Mouse (Mus musculus) kidney, adult 2 months (tissue): ENCODE data around the gene Pop5. TPM values are rescaled to one million over a fixed set of nuclear protein-coding genes. Genes with fewer than 3 reads are reported as not detected.

ENCODE experiments used
- DNase-seq: peaks from one replicate; pipeline ENCODE4 v3.0.0; 2021
- H3K27ac ChIP-seq: fragments of 200-500 bp; 2 replicates; pipeline ENCODE4 v1.5.1; 2012; ENCODE audit warnings: low read depth, low read length, control low read depth, inconsistent platforms; ENCODE audit not compliant: insufficient read depth
- H3K27me3 ChIP-seq: fragments of 200-500 bp; replicated peaks from 2 replicates; pipeline ENCODE4 v1.6.1; 2012; ENCODE audit warnings: mild to moderate bottlenecking, moderate library complexity, low read length, inconsistent platforms; ENCODE audit not compliant: control insufficient read depth, insufficient read depth
- H3K36me3 ChIP-seq: fragments of 200-500 bp; 2 replicates; pipeline ENCODE4 v1.6.1; 2012; ENCODE audit warnings: mild to moderate bottlenecking, moderate library complexity, low read length, inconsistent platforms; ENCODE audit not compliant: control insufficient read depth, insufficient read depth
- H3K4me1 ChIP-seq: fragments of 200-500 bp; 2 replicates; pipeline ENCODE4 v1.6.1; 2011; ENCODE audit warnings: low read length; ENCODE audit not compliant: control insufficient read depth, insufficient read depth
- H3K4me3 ChIP-seq: fragments of 200-500 bp; 2 replicates; pipeline ENCODE4 v1.5.1; 2011; ENCODE audit warnings: mild to moderate bottlenecking, low read depth, low read length, control low read depth; ENCODE audit not compliant: insufficient read depth
- CTCF ChIP-seq: fragments of 200-500 bp; conservative IDR thresholded peaks from 2 replicates; pipeline ENCODE4 v1.5.1; 2011; ENCODE audit warnings: low read depth, mild to moderate bottlenecking, control low read depth, low read length, moderate library complexity, mixed read lengths; ENCODE audit not compliant: insufficient read depth, insufficient read length
- POLR2A ChIP-seq: fragments of 200-500 bp; IDR thresholded peaks from one replicate; pipeline ENCODE4 v1.6.1; 2011; ENCODE audit warnings: low read depth, low read length, control low read depth
- WGBS: fragments of 180-500 bp; shearing (Covaris S2); methylation state at CpG from one replicate; pipeline ENCODE4 v1.1.7; 2018; 5-methylcytosine and 5-hydroxymethylcytosine counted together
- polyA plus RNA-seq: library from polyadenylated mRNA; depleted of rRNA; stranded (reverse); fragments of >200 nt; gene quantifications from 2 replicates; pipeline ENCODE4 v1.2.3, GENCODE M21; 2012

The Pop5 gene
- polyA plus RNA-seq, 1 experiment: 132 TPM

DNA sequence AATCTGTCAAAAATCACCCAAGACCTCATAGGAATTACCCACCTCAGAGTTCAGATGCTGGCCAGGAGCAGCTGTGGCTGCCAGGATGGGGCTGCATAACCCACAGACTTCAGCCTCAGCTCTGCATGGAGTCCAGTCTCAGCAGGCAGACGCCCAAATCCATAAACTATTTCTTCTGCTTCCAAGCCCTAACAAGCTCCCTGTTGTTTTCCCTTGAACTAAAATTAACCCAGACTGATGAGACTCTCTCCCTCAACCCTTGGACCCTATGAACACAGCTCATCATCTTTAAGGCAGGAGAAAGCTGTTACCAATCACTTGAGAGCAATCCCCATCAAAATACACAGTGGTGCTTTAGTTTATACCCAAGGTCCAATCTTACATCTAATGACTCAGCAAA lies 19.8 kb downstream of the Pop5 start:
- no peak overlapping the region for H3K4me3 ChIP-seq
- H3K36me3 ChIP-seq: peaks cover 3% of the 10 kb centered on the region
- no peak for TF ChIP-seq POLR2A
- TF ChIP-seq CTCF: no peak
- DNase-seq: peak; percentile 62
- H3K27me3 ChIP-seq: no peaks in the 10 kb centered on the region
- H3K4me1 ChIP-seq: peaks cover 17% of the 10 kb centered on the region; the same call in 1 of the 2 replicates
- WGBS: 47% methylated on average over 1 of the region's 1 CpGs
- peak overlapping the region; percentile 37; the same call in 1 of the 2 replicates for H3K27ac ChIP-seq

DNA sequence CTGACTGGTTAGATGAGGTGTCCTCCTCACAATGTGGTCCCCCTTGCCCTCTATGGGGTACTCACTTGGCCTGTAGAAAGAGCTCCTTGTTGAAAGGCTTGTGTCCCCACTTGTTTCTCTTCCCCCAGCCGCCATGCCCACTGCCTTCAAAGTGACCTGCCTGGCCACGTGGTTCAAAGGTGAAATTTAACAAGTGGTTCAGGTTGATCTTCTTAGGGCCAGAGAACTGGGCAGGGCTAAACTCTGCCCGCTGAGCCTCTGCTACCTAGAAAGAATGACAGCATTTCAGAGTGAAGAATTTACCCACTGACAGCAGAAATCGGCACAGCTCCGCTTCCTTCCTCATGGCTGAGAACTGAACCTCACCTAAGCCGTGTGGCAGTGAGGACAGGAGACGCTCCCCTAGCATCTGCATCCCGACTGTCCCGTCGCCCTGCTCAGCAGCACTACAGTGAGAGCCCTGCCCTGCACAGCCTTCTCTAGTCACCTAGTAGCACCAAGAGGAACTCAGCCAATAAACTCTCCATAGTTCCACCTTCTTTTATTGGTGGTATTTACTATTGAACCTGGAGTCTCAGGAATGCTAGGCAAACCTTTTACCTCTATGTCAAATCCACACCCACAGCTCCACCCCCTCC lies 21.4 kb downstream of the Pop5 start:
- 71% methylated on average over 10 of the region's 10 CpGs for WGBS
- peak overlapping the region; percentile 12; the same call in 1 of the 2 replicates for H3K27ac ChIP-seq

DNA sequence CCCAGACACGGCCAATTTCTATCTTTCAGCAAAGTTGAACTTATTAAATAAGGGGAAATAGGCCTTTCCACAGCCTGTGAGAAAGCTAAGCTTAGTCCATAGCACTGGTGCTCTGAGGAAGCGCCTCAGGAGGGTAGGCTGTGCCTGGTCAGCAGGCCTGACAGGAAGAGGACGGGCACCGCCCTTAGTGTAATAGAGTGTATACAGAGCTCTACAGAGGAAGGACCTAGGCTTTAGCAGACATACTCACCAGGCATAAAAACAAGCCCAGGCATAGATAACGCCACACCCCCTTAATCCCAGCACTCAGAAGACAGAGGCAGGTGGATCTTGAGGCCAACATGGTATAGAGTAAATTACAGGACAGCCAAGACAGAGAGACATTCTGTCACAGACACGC lies 24.7 kb downstream of the Pop5 start:
- Histone ChIP-seq H3K4me1 (peaks cover 28% of the 10 kb centered on the region; the same call in 1 of the 2 replicates), H3K4me3 (no peak overlapping the region), H3K27me3 (no peaks in the 10 kb centered on the region), H3K36me3 (peaks cover 1% of the 10 kb centered on the region; the same call in 1 of the 2 replicates), H3K27ac (no peak overlapping the region)
- no peak for DNase-seq
- 74% methylated on average over 6 of the region's 6 CpGs for WGBS
- TF ChIP-seq CTCF (no peak), POLR2A (no peak)

More for the DNA sequence above, 21.4 kb downstream of the Pop5 start:
- Histone ChIP-seq H3K4me1 (peaks cover 20% of the 10 kb centered on the region; the same call in 1 of the 2 replicates), H3K27me3 (no peaks in the 10 kb centered on the region), H3K36me3 (peaks cover 3% of the 10 kb centered on the region), H3K4me3 (no peak overlapping the region)
- no peak for TF ChIP-seq CTCF
- TF ChIP-seq POLR2A: no peak
- peak; percentile 71 for DNase-seq

DNA sequence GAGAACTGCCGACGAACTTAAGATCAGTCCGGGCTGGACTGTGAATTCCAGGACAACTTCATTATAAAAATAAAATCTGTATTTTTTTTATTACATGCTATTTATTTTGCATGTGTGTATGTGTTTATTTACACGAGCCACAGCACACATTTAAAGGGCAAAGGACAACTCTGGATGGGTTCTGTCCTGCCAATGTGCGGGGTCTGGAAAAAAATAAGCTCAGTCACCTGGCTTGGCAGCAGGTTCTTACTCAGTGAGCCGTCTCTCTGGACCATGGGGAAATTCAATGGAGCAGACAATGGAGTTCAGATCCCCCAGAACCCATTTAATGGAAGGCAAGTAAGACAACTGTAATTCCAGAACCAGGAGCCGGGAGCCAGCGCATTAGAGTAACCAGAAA lies 25.5 kb downstream of the Pop5 start:
- Histone ChIP-seq H3K27ac (no peak overlapping the region), H3K4me3 (no peak overlapping the region), H3K27me3 (no peaks in the 10 kb centered on the region), H3K4me1 (peaks cover 27% of the 10 kb centered on the region), H3K36me3 (peaks cover 1% of the 10 kb centered on the region; the same call in 1 of the 2 replicates)
- DNase-seq: peak; percentile 57
- no peak for TF ChIP-seq POLR2A
- no peak for TF ChIP-seq CTCF
- WGBS: 49% methylated on average over 8 of the region's 8 CpGs

- TF ChIP-seq POLR2A: no peak
- TF ChIP-seq CTCF: no peak
- 56% methylated on average over 1 of the region's 1 CpGs for WGBS
- Histone ChIP-seq H3K4me3 (no peak overlapping the region), H3K4me1 (peaks cover 26% of the 10 kb centered on the region), H3K36me3 (no peaks in the 10 kb centered on the region; the same call in 1 of the 2 replicates), H3K27ac (no peak overlapping the region), H3K27me3 (no peaks in the 10 kb centered on the region)
- DNase-seq: no peak
Observed at GRCm38 (mm10) chr5:115261880-115262279, 26.2 kb downstream of the Pop5 start.

DNA sequence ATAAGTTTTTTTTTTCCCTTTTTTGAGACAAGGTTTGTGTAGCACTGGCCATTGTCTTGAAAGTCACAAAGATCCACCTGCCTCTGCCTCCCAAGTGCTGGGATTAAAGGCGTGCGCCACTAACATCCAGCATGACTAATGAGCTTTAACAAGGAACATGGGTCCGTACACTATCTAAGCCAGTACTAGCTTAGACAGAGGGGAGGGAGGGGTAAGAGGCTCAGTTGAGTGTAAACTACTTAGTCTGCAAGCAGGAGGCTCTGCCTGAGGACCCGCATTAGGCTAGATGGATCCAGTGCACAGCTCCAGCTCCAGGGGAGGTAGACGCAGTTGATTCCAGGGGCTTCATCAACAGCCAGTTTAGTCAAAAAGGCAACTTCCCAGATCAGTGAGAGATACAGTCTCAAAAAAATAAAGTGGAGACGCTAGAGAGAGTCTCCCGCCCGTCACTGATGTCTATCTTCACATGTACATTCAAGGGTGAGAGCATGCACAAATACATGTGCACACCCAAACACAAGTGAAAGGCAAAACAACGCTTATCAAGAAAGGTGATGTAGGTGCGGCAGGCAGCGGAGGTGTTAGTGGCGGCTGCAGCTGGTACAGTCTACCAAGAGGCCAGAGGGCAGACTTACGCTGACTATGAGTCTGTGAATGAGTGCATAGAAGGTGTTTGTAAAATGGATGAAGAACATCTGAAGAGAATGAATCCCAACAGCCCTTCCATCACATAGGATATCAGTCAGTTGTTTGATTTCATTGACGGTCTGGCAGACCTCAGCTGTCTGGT lies 27.1 kb downstream of the Pop5 start:
- Histone ChIP-seq H3K27me3 (no peaks in the 10 kb centered on the region), H3K36me3 (no peaks in the 10 kb centered on the region; the same call in 1 of the 2 replicates), H3K4me3 (no peak overlapping the region), H3K27ac (no peak overlapping the region), H3K4me1 (peaks cover 30% of the 10 kb centered on the region)
- WGBS: 72% methylated on average over 14 of the region's 14 CpGs
- no peak for TF ChIP-seq CTCF
- no peak for TF ChIP-seq POLR2A
- no peak for DNase-seq

GRCm38 (mm10) chr5:115266340-115266739 lies 30.7 kb downstream of the Pop5 start:
- TF ChIP-seq POLR2A (no peak), CTCF (no peak)
- Histone ChIP-seq H3K27ac (no peak overlapping the region), H3K36me3 (no peaks in the 10 kb centered on the region), H3K4me1 (peaks cover 48% of the 10 kb centered on the region), H3K4me3 (no peak overlapping the region), H3K27me3 (no peaks in the 10 kb centered on the region)
- DNase-seq: no peak
- 85% methylated on average over 5 of the region's 5 CpGs for WGBS
